Mouse (Mus musculus) embryonic facial prominence, embryonic 13.5 days (tissue): ENCODE data around the gene Pbx2. TPM values are rescaled to one million over a fixed set of nuclear protein-coding genes. Genes with fewer than 3 reads are reported as not detected.

ENCODE experiments used
- ATAC-seq: fragments of 200-750 bp; cut with Nextera tagmentation; 2 replicates; pipeline ENCODE4 v1.8.0; 2017; ENCODE audit warnings: low read depth; ENCODE audit not compliant: insufficient number of reproducible peaks, insufficient read depth, low FRiP score, low TSS enrichment
- H3K27ac ChIP-seq: fragments of 300-500 bp; sonication (generic); 2 replicates; pipeline ENCODE4 v1.5.1; 2015; ENCODE audit warnings: moderate library complexity, mild to moderate bottlenecking, inconsistent platforms
- H3K27me3 ChIP-seq: fragments of 300-500 bp; sonication (generic); 2 replicates; pipeline ENCODE4 v1.6.1; 2015; ENCODE audit warnings: mild to moderate bottlenecking, inconsistent platforms
- H3K36me3 ChIP-seq: fragments of 300-500 bp; sonication (generic); 2 replicates; pipeline ENCODE4 v1.6.1; 2015; ENCODE audit warnings: mild to moderate bottlenecking, inconsistent platforms
- H3K4me1 ChIP-seq: fragments of 300-500 bp; sonication (generic); 2 replicates; pipeline ENCODE4 v1.6.1; 2015; ENCODE audit warnings: inconsistent platforms
- H3K4me2 ChIP-seq: fragments of 300-500 bp; sonication (generic); 2 replicates; pipeline ENCODE4 v1.6.1; 2015; ENCODE audit warnings: moderate library complexity, mild to moderate bottlenecking, inconsistent platforms
- H3K4me3 ChIP-seq: fragments of 300-500 bp; sonication (generic); 2 replicates; pipeline ENCODE4 v1.5.1; 2015; ENCODE audit warnings: mild to moderate bottlenecking, inconsistent platforms
- H3K9ac ChIP-seq: fragments of 300-500 bp; sonication (generic); 2 replicates; pipeline ENCODE4 v1.6.1; 2015; ENCODE audit warnings: mild to moderate bottlenecking, inconsistent platforms
- H3K9me3 ChIP-seq: fragments of 300-500 bp; sonication (generic); 2 replicates; pipeline ENCODE4 v1.6.1; 2016; ENCODE audit warnings: inconsistent platforms
- WGBS: fragments of 180-500 bp; shearing (Covaris S2); methylation state at CpG from one replicate; pipeline ENCODE4 v1.1.7; 2015; ENCODE audit warnings: mixed read lengths; 5-methylcytosine and 5-hydroxymethylcytosine counted together
- polyA plus RNA-seq: library from polyadenylated mRNA; unstranded; fragments of >200 nt; fragmentation: Nextera tagmentation; extraction: Ambion mirVana; gene quantifications from 2 replicates; pipeline ENCODE4 v1.2.1, GENCODE M21; 2015

Gene Pbx2
- polyA plus RNA-seq, 1 experiment from 2014 or later, result 19.2 TPM

- Histone ChIP-seq H3K9ac (no peak overlapping the region), H3K9me3 (no peaks in the 10 kb centered on the region), H3K36me3 (no peaks in the 10 kb centered on the region), H3K27me3 (no peaks in the 10 kb centered on the region), H3K4me3 (no peak overlapping the region), H3K4me2 (no peak overlapping the region), H3K4me1 (peaks cover 7% of the 10 kb centered on the region; the same call in 1 of the 2 replicates), H3K27ac (no peak overlapping the region)
- WGBS, result 32% methylated on average over 8 of the region's 8 CpGs
- ATAC-seq, result no peak
Observed at GRCm38 (mm10) chr17:34561200-34561599, 29.9 kb upstream of the Pbx2 start.

GRCm38 (mm10) chr17:34562595-34562994 is 28.5 kb upstream of the Pbx2 start:
- peaks cover 7% of the 10 kb centered on the region; the same call in 1 of the 2 replicates for H3K4me1 ChIP-seq
- no peak overlapping the region for H3K4me3 ChIP-seq
- no peak overlapping the region for H3K9ac ChIP-seq
- 56% methylated on average over 3 of the region's 3 CpGs for WGBS
- peaks cover 7% of the 10 kb centered on the region; the same call in 1 of the 2 replicates for H3K27me3 ChIP-seq
- ATAC-seq, result no peak
- H3K4me2 ChIP-seq, result no peak overlapping the region
- H3K9me3 ChIP-seq, result no peaks in the 10 kb centered on the region
- no peak overlapping the region for H3K27ac ChIP-seq
- no peaks in the 10 kb centered on the region for H3K36me3 ChIP-seq

- H3K9ac ChIP-seq, result no peak overlapping the region
- WGBS, result 72% methylated on average over 11 of the region's 11 CpGs
- H3K4me3 ChIP-seq, result no peak overlapping the region
Observed at GRCm38 (mm10) chr17:34563354-34563753, 27.7 kb upstream of the Pbx2 start.

GRCm38 (mm10) chr17:34564003-34564421 is 27.1 kb upstream of the Pbx2 start, which contains the start of gene Notch4:
Gene Notch4, plus strand, starts transcription at chr17:34564268.
- Histone ChIP-seq H3K27ac (peak within 1 kb of the TSS; percentile 48; the same call in 1 of the 2 replicates), H3K36me3 (no peaks in the 10 kb centered on the region), H3K9ac (0 out of 2 replicates have a peak within 1 kb of the TSS, but pooled peaks have one; percentile 40), H3K4me2 (peak within 1 kb of the TSS; percentile 12; the same call in 1 of the 2 replicates), H3K27me3 (peaks cover 14% of the 10 kb centered on the region; the same call in 1 of the 2 replicates), H3K4me1 (peaks cover 7% of the 10 kb centered on the region; the same call in 1 of the 2 replicates), H3K9me3 (no peaks in the 10 kb centered on the region), H3K4me3 (no peak within 1 kb of the TSS)
- ATAC-seq, result no peak
- WGBS, result 5% methylated on average over 6 of the region's 6 CpGs

More at GRCm38 (mm10) chr17:34563354-34563753, 27.7 kb upstream of the Pbx2 start:
- Histone ChIP-seq H3K27me3 (peaks cover 11% of the 10 kb centered on the region; the same call in 1 of the 2 replicates), H3K27ac (no peak overlapping the region), H3K9me3 (no peaks in the 10 kb centered on the region), H3K4me2 (no peak overlapping the region), H3K36me3 (no peaks in the 10 kb centered on the region), H3K4me1 (peaks cover 7% of the 10 kb centered on the region; the same call in 1 of the 2 replicates)
- ATAC-seq, result no peak

- WGBS, result 38% methylated on average over 3 of the region's 3 CpGs
Observed at GRCm38 (mm10) chr17:34564796-34565195, 26.3 kb upstream of the Pbx2 start.

GRCm38 (mm10) chr17:34567311-34567710 is 23.8 kb upstream of the Pbx2 start:
- H3K4me2 ChIP-seq, result no peak overlapping the region
- H3K27me3 ChIP-seq, result peaks cover 14% of the 10 kb centered on the region; the same call in 1 of the 2 replicates
- H3K36me3 ChIP-seq, result no peaks in the 10 kb centered on the region
- 61% methylated on average over 9 of the region's 9 CpGs for WGBS
- H3K4me1 ChIP-seq, result peaks cover 7% of the 10 kb centered on the region; the same call in 1 of the 2 replicates
- H3K4me3 ChIP-seq, result no peak overlapping the region
- no peak for ATAC-seq
- H3K9me3 ChIP-seq, result no peaks in the 10 kb centered on the region
- no peak overlapping the region for H3K9ac ChIP-seq
- no peak overlapping the region for H3K27ac ChIP-seq

More at GRCm38 (mm10) chr17:34564796-34565195, 26.3 kb upstream of the Pbx2 start:
- peak overlapping the region; percentile 48; the same call in 1 of the 2 replicates for H3K27ac ChIP-seq
- no peaks in the 10 kb centered on the region for H3K9me3 ChIP-seq
- no peak for ATAC-seq
- no peak overlapping the region for H3K9ac ChIP-seq
- no peaks in the 10 kb centered on the region for H3K36me3 ChIP-seq
- H3K27me3 ChIP-seq, result peaks cover 14% of the 10 kb centered on the region; the same call in 1 of the 2 replicates
- no peak overlapping the region for H3K4me3 ChIP-seq
- H3K4me2 ChIP-seq, result peak overlapping the region; percentile 12; the same call in 1 of the 2 replicates
- H3K4me1 ChIP-seq, result peaks cover 7% of the 10 kb centered on the region; the same call in 1 of the 2 replicates

- no peak overlapping the region for H3K27ac ChIP-seq
- H3K36me3 ChIP-seq, result no peaks in the 10 kb centered on the region
- WGBS, result 82% methylated on average over 13 of the region's 13 CpGs
- H3K9ac ChIP-seq, result no peak overlapping the region
- H3K27me3 ChIP-seq, result peaks cover 14% of the 10 kb centered on the region; the same call in 1 of the 2 replicates
- no peaks in the 10 kb centered on the region for H3K9me3 ChIP-seq
- H3K4me2 ChIP-seq, result no peak overlapping the region
- ATAC-seq, result no peak
- peaks cover 7% of the 10 kb centered on the region; the same call in 1 of the 2 replicates for H3K4me1 ChIP-seq
- H3K4me3 ChIP-seq, result no peak overlapping the region
Observed at GRCm38 (mm10) chr17:34568421-34568820, 22.6 kb upstream of the Pbx2 start.

GRCm38 (mm10) chr17:34569919-34570318 is 21.1 kb upstream of the Pbx2 start:
- Histone ChIP-seq H3K36me3 (no peaks in the 10 kb centered on the region), H3K9me3 (no peaks in the 10 kb centered on the region), H3K9ac (no peak overlapping the region), H3K4me1 (no peaks in the 10 kb centered on the region), H3K4me3 (no peak overlapping the region), H3K27me3 (peaks cover 18% of the 10 kb centered on the region; the same call in 1 of the 2 replicates), H3K4me2 (no peak overlapping the region), H3K27ac (no peak overlapping the region)
- ATAC-seq, result no peak
- 70% methylated on average over 4 of the region's 4 CpGs for WGBS

GRCm38 (mm10) chr17:34571875-34572274 is 19.2 kb upstream of the Pbx2 start:
- ATAC-seq, result no peak
- H3K4me1 ChIP-seq, result no peaks in the 10 kb centered on the region
- H3K27me3 ChIP-seq, result peaks cover 17% of the 10 kb centered on the region; the same call in 1 of the 2 replicates
- no peaks in the 10 kb centered on the region for H3K9me3 ChIP-seq
- 14% methylated on average over 5 of the region's 5 CpGs for WGBS
- H3K4me2 ChIP-seq, result no peak overlapping the region
- H3K9ac ChIP-seq, result no peak overlapping the region
- no peaks in the 10 kb centered on the region for H3K36me3 ChIP-seq
- H3K27ac ChIP-seq, result no peak overlapping the region
- H3K4me3 ChIP-seq, result no peak overlapping the region

GRCm38 (mm10) chr17:34572361-34572760 is 18.7 kb upstream of the Pbx2 start:
- no peak for ATAC-seq
- H3K27ac ChIP-seq, result no peak overlapping the region
- WGBS, result 11% methylated on average over 15 of the region's 15 CpGs

GRCm38 (mm10) chr17:34576577-34576976 is 14.5 kb upstream of the Pbx2 start:
- WGBS, result 62% methylated on average over 5 of the region's 5 CpGs
- ATAC-seq, result no peak

More at GRCm38 (mm10) chr17:34572361-34572760, 18.7 kb upstream of the Pbx2 start:
- no peaks in the 10 kb centered on the region for H3K9me3 ChIP-seq
- H3K4me3 ChIP-seq, result no peak overlapping the region
- H3K4me1 ChIP-seq, result no peaks in the 10 kb centered on the region
- H3K9ac ChIP-seq, result no peak overlapping the region
- H3K27me3 ChIP-seq, result peaks cover 12% of the 10 kb centered on the region; the same call in 1 of the 2 replicates
- H3K36me3 ChIP-seq, result no peaks in the 10 kb centered on the region
- no peak overlapping the region for H3K4me2 ChIP-seq

GRCm38 (mm10) chr17:34578070-34578469 is 13.0 kb upstream of the Pbx2 start:
- H3K27me3 ChIP-seq, result peaks cover 4% of the 10 kb centered on the region; the same call in 1 of the 2 replicates
- no peak overlapping the region for H3K4me3 ChIP-seq
- 85% methylated on average over 3 of the region's 3 CpGs for WGBS
- H3K4me2 ChIP-seq, result no peak overlapping the region
- H3K9me3 ChIP-seq, result no peaks in the 10 kb centered on the region
- no peak overlapping the region for H3K27ac ChIP-seq
- no peak overlapping the region for H3K9ac ChIP-seq
- no peaks in the 10 kb centered on the region for H3K36me3 ChIP-seq
- H3K4me1 ChIP-seq, result no peaks in the 10 kb centered on the region
- no peak for ATAC-seq

More at GRCm38 (mm10) chr17:34576577-34576976, 14.5 kb upstream of the Pbx2 start:
- Histone ChIP-seq H3K4me2 (no peak overlapping the region), H3K36me3 (no peaks in the 10 kb centered on the region), H3K9ac (no peak overlapping the region), H3K9me3 (no peaks in the 10 kb centered on the region), H3K27ac (no peak overlapping the region), H3K4me3 (no peak overlapping the region), H3K4me1 (no peaks in the 10 kb centered on the region), H3K27me3 (peaks cover 4% of the 10 kb centered on the region; the same call in 1 of the 2 replicates)
